Mouse (Mus musculus) heart, embryonic 15.5 days (tissue): Measurements from ENCODE around the gene H2bfm. TPM values are rescaled to one million over a fixed set of nuclear protein-coding genes. Genes with fewer than 3 reads are reported as not detected.
"Not testable (repeated sequence)": the region's sequence is repeated elsewhere in the genome, so short reads cannot be mapped to it uniquely, and the experiment has no call there.

ENCODE experiments used
- ATAC-seq: fragments of 200-750 bp; cut with Nextera tagmentation; replicated peaks from 2 replicates; pipeline ENCODE4 v1.8.0; 2017; ENCODE audit warnings: low read depth, moderate TSS enrichment; ENCODE audit not compliant: insufficient number of reproducible peaks, insufficient read depth, low FRiP score
- H3K27ac ChIP-seq: fragments of 300-500 bp; sonication (generic); 2 replicates; pipeline ENCODE4 v1.5.1; 2015; ENCODE audit warnings: mild to moderate bottlenecking, inconsistent platforms
- H3K27me3 ChIP-seq: fragments of 300-500 bp; sonication (generic); 2 replicates; pipeline ENCODE4 v1.6.1; 2015; ENCODE audit warnings: inconsistent platforms
- H3K36me3 ChIP-seq: fragments of 300-500 bp; sonication (generic); 2 replicates; pipeline ENCODE4 v1.6.1; 2015; ENCODE audit warnings: mild to moderate bottlenecking, inconsistent platforms
- H3K4me1 ChIP-seq: fragments of 300-500 bp; sonication (generic); replicated peaks from 2 replicates; pipeline ENCODE4 v1.6.1; 2015; ENCODE audit warnings: inconsistent platforms
- H3K4me2 ChIP-seq: fragments of 300-500 bp; sonication (generic); 2 replicates; pipeline ENCODE4 v1.6.1; 2015; ENCODE audit warnings: inconsistent platforms, mild to moderate bottlenecking, moderate library complexity
- H3K4me3 ChIP-seq: fragments of 300-500 bp; sonication (generic); 2 replicates; pipeline ENCODE4 v1.5.1; 2015; ENCODE audit warnings: mild to moderate bottlenecking, inconsistent platforms
- H3K9ac ChIP-seq: fragments of 300-500 bp; sonication (generic); 2 replicates; pipeline ENCODE4 v1.6.1; 2015; ENCODE audit warnings: mild to moderate bottlenecking, inconsistent platforms
- H3K9me3 ChIP-seq: fragments of 300-500 bp; sonication (generic); replicated peaks from 2 replicates; pipeline ENCODE4 v1.6.1; 2016; ENCODE audit warnings: inconsistent platforms
- WGBS: fragments of 180-500 bp; shearing (Covaris S2); methylation state at CpG from one replicate; pipeline ENCODE4 v1.1.7; 2015; ENCODE audit warnings: mixed read lengths; 5-methylcytosine and 5-hydroxymethylcytosine counted together
- polyA plus RNA-seq: library from polyadenylated mRNA; unstranded; fragments of >200 nt; fragmentation: Nextera tagmentation; extraction: Ambion mirVana; gene quantifications from 2 replicates; pipeline ENCODE4 v1.2.1, GENCODE M21; 2015

H2bfm gene
- polyA plus RNA-seq = not detected in 2 replicates

GRCm38 (mm10) chrX:136927031-136927430, at the start of gene H2bfm:
Gene H2bfm (plus strand): TSS chrX:136927325.
- H3K9me3 ChIP-seq = no peaks in the 10 kb centered on the region

GRCm38 (mm10) chrX:136895757-136896156, 31.4 kb upstream of the H2bfm start:
- H3K27me3 ChIP-seq = no peaks in the 10 kb centered on the region
- H3K27ac ChIP-seq = no peak overlapping the region
- ATAC-seq = no peak
- H3K4me2 ChIP-seq = no peak overlapping the region
- 36% methylated on average over 2 of the region's 2 CpGs for WGBS
- no peaks in the 10 kb centered on the region for H3K4me1 ChIP-seq
- H3K9ac ChIP-seq = no peak overlapping the region
- H3K9me3 ChIP-seq = no peaks in the 10 kb centered on the region
- H3K4me3 ChIP-seq = no peak overlapping the region
- no peaks in the 10 kb centered on the region for H3K36me3 ChIP-seq

More at GRCm38 (mm10) chrX:136927031-136927430, at the start of gene H2bfm:
- 88% methylated on average over 14 of the region's 14 CpGs for WGBS
- H3K36me3 ChIP-seq = no peaks in the 10 kb centered on the region
- no peak within 1 kb of the TSS for H3K4me3 ChIP-seq
- no peaks in the 10 kb centered on the region for H3K4me1 ChIP-seq
- H3K27ac ChIP-seq = no peak within 1 kb of the TSS
- no peak within 1 kb of the TSS for H3K4me2 ChIP-seq
- no peak for ATAC-seq
- no peaks in the 10 kb centered on the region for H3K27me3 ChIP-seq
- no peak within 1 kb of the TSS for H3K9ac ChIP-seq

- Histone ChIP-seq H3K9ac (no peak overlapping the region), H3K27ac (no peak overlapping the region), H3K4me1 (no peaks in the 10 kb centered on the region), H3K36me3 (no peaks in the 10 kb centered on the region), H3K4me3 (no peak overlapping the region), H3K27me3 (no peaks in the 10 kb centered on the region), H3K9me3 (no peaks in the 10 kb centered on the region), H3K4me2 (no peak overlapping the region)
- ATAC-seq = no peak
- 47% methylated on average over 4 of the region's 4 CpGs for WGBS
Observed at GRCm38 (mm10) chrX:136904369-136904768, 22.8 kb upstream of the H2bfm start.

GRCm38 (mm10) chrX:136925863-136926262, 1.3 kb upstream of the H2bfm start:
- no peaks in the 10 kb centered on the region for H3K36me3 ChIP-seq
- H3K27ac ChIP-seq = no peak overlapping the region
- H3K4me2 ChIP-seq = no peak overlapping the region
- no peaks in the 10 kb centered on the region for H3K27me3 ChIP-seq
- ATAC-seq = no peak
- H3K4me1 ChIP-seq = no peaks in the 10 kb centered on the region
- H3K4me3 ChIP-seq = no peak overlapping the region
- H3K9ac ChIP-seq = no peak overlapping the region
- H3K9me3 ChIP-seq = no peaks in the 10 kb centered on the region

- no peak for ATAC-seq
- Histone ChIP-seq H3K4me3 (no peak overlapping the region), H3K36me3 (no peaks in the 10 kb centered on the region), H3K4me2 (no peak overlapping the region), H3K27me3 (no peaks in the 10 kb centered on the region), H3K4me1 (no peaks in the 10 kb centered on the region), H3K9ac (no peak overlapping the region), H3K9me3 (no peaks in the 10 kb centered on the region), H3K27ac (no peak overlapping the region)
- 13% methylated on average over 3 of the region's 3 CpGs for WGBS
Observed at GRCm38 (mm10) chrX:136937985-136938384, 10.9 kb downstream of the H2bfm start.

GRCm38 (mm10) chrX:136957583-136958279, 30.6 kb downstream of the H2bfm start:
- ATAC-seq = 0 out of 2 replicates have a peak, but pooled peaks have one; percentile 60
- 27% methylated on average over 13 of the region's 13 CpGs for WGBS

GRCm38 (mm10) chrX:136958300-136958699, 31.2 kb downstream of the H2bfm start:
- H3K27me3 ChIP-seq, H3K4me1 ChIP-seq, ATAC-seq, H3K27ac ChIP-seq, H3K9me3 ChIP-seq, H3K9ac ChIP-seq, H3K36me3 ChIP-seq: not testable (repeated sequence)
- H3K4me2 ChIP-seq = peak overlapping the region; percentile 54
- H3K4me3 ChIP-seq = peak overlapping the region; percentile 35; the same call in 1 of the 2 replicates
- 63% methylated on average over 5 of the region's 5 CpGs for WGBS

More at GRCm38 (mm10) chrX:136957583-136958279, 30.6 kb downstream of the H2bfm start:
- Histone ChIP-seq H3K4me2 (peak overlapping the region; percentile 54), H3K4me3 (peak overlapping the region; percentile 35)
- H3K9me3 ChIP-seq, H3K27me3 ChIP-seq, H3K4me1 ChIP-seq, H3K27ac ChIP-seq, H3K36me3 ChIP-seq, H3K9ac ChIP-seq: not testable (repeated sequence)

- 12% methylated on average over 2 of the region's 2 CpGs for WGBS
- Histone ChIP-seq H3K9ac (no peak overlapping the region), H3K4me3 (no peak overlapping the region), H3K9me3 (no peaks in the 10 kb centered on the region), H3K4me1 (no peaks in the 10 kb centered on the region), H3K36me3 (no peaks in the 10 kb centered on the region), H3K4me2 (no peak overlapping the region), H3K27ac (no peak overlapping the region), H3K27me3 (no peaks in the 10 kb centered on the region)
- no peak for ATAC-seq
Observed at GRCm38 (mm10) chrX:136959688-136960087, 32.6 kb downstream of the H2bfm start.

GRCm38 (mm10) chrX:136975397-136975796, 48.3 kb downstream of the H2bfm start, which contains the start of gene Tmsb15b2:
Gene Tmsb15b2 (minus strand): TSS chrX:136975497.
- not testable (repeated sequence) for H3K9me3 ChIP-seq, H3K27ac ChIP-seq, H3K27me3 ChIP-seq, ATAC-seq, H3K4me1 ChIP-seq, H3K36me3 ChIP-seq
- Histone ChIP-seq H3K4me3 (peak within 1 kb of the TSS; percentile 51), H3K4me2 (peak within 1 kb of the TSS; percentile 64), H3K9ac (peak within 1 kb of the TSS; percentile 46)
- WGBS = 83% methylated on average over 6 of the region's 6 CpGs

GRCm38 (mm10) chrX:136976424-136977084, 49.4 kb downstream of the H2bfm start, which contains the start of the genes Tmsb15l and Tmsb15b1:
Gene Tmsb15l (minus strand): TSS chrX:136976869.
Gene Tmsb15b1 (minus strand): TSS chrX:136976874.
- no peaks in the 10 kb centered on the region for H3K4me1 ChIP-seq
- H3K4me2 ChIP-seq = peak within 1 kb of the TSS; percentile 64
- no peak within 1 kb of the TSS for H3K27ac ChIP-seq
- peak; percentile 98 for ATAC-seq
- no peaks in the 10 kb centered on the region for H3K9me3 ChIP-seq
- H3K9ac ChIP-seq = peak within 1 kb of the TSS; percentile 46
- peak within 1 kb of the TSS; percentile 51 for H3K4me3 ChIP-seq
- no peaks in the 10 kb centered on the region for H3K36me3 ChIP-seq
- 27% methylated on average over 15 of the region's 15 CpGs for WGBS
- H3K27me3 ChIP-seq = no peaks in the 10 kb centered on the region
